Mouse (Mus musculus): Measurements from ENCODE around the gene Bloc1s2. TPM values are rescaled to one million over a fixed set of nuclear protein-coding genes. Genes with fewer than 3 reads are reported as not detected.

The Bloc1s2 gene
- 76.9 TPM for polyA plus RNA-seq (2017; shearing (Covaris generic))

DNA sequence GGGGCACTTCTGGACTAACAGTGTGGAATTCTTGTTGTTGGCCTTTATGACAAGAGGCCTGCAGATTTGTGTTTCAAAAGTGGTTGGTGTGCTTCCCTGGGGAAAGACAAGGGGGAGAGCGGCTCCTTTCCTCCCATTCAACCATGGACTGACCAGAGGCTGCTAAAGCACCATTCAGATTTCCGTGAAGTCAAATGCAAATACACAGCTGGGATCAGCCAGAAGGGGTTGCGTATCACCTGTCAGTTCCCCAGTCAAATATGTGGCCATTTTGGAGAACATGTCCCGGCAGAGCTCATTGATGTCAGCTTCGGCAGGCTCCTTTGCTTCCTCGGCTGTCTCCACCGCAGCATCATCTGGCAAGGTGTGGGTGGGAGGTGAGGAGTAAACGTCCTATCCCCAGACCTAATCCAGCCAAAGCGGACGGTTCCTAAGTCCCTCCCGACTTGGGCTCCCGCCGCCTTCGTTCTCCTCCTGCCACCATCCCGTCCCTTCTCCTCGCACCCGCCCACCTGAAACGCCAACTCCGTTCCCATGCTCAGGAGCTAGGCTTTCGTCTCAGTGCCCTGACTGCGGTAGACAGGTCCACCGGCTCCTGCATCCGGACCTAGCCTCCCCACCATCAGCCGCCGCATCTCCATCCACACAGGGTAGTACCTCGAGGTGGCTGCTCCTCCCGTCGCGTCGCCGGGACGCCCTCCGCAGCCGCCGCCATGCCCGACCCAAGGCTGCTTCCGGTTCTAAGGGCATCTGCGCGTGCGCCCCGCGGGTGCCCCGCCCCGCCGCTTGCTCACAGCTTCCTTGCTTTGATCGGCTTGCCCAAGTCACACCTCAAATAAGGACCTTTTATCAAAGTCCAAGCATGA, at the start of gene Bloc1s2:
Gene Bloc1s2, minus strand, starts transcription at position 745 of the 866 bp plus-strand sequence.

DNA sequence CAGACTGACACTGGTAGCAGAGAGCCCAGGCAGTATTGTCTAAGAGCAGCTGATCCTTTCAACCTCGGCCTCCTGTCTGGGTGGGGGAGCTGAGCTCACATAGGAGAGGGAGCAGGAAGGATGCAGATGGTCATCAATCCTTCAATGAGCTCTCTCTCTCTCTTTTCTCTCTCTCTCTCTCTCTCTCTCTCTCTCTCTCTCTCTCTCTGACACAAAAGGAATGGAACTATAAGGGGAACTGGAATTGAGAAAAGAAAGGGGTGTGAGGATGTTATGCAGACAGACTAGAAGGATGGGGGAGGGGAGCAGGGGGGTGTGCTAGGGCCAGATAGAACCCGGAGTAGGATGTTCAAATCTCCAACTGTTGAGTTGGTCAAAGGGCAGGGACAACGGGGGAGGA, 46.1 kb upstream of the Bloc1s2 start, which contains the start of gene Pkd2l1:
Gene Pkd2l1, minus strand, starts transcription at position 101 of the 400 bp plus-strand sequence.

DNA sequence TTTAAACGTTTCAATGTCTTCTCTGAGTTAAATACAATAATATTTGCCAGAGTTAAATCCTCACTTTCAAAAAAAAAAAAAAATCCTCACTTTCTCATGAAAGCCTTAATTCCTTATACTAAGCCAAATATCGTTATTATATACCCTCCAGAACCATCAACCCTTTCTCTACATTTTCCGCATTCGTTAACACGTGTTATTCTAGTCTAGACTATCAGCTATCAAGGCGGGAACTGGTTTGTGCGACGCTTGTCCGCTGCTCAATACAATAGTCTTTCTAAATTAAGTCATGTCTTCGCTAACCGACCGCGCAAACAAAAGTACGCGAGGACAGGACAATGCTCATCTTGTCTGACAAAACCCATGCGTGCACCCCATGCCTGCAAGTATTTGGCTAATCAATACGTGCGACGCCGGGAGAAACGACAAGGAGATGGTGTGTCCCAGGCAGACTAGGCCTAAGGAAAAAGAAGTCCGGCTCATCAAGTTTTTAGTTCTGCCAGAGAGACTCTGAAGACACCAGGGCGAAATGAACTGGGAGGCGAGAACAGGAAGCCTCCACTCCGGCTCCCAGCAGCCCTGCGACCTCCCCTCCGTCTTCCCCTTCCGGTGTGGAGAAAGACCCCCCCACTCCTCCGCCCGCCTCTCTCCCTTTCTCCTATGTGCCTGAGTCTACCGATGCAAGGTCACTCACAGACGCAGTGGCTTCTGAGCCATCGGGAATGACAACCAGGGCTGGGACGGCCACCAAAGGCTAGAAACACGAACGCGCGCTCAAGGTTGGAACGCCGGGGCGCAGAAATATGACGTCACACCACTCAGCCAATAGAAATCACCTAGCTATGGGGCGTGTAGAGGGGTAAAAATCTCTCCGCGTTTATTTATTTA, 10.9 kb downstream of the Bloc1s2 start, which contains the start of gene Cwf19l1:
Gene Cwf19l1, minus strand, starts transcription at position 805 of the 888 bp plus-strand sequence.

GRCm38 (mm10) chr19:44106831-44107660, 39.2 kb downstream of the Bloc1s2 start, which contains the start of gene Chuk:
Gene Chuk, minus strand, starts transcription at chr19:44107480.

Other genes starting within 250 kb of the Bloc1s2 start
- 7.4 TPM for gene Dnmbp, start 206.3 kb downstream of the Bloc1s2 start, polyA plus RNA-seq (2017; shearing (Covaris generic))
- not detected for gene Cpn1, start 159.9 kb downstream of the Bloc1s2 start, polyA plus RNA-seq (2017; shearing (Covaris generic))
- not detected for gene Cyp2c23, start 117.2 kb downstream of the Bloc1s2 start, polyA plus RNA-seq (2017; shearing (Covaris generic))
- 6.8 TPM for gene Erlin1, start 76.7 kb downstream of the Bloc1s2 start, polyA plus RNA-seq (2017; shearing (Covaris generic))
- gene Chuk, start 39.0 kb downstream of the Bloc1s2 start, polyA plus RNA-seq (2017; shearing (Covaris generic)): 96.2 TPM
- gene Cwf19l1, start 10.6 kb downstream of the Bloc1s2 start, polyA plus RNA-seq (2017; shearing (Covaris generic)): 27.9 TPM
- not detected for gene Pkd2l1, start 46.0 kb upstream of the Bloc1s2 start, polyA plus RNA-seq (2017; shearing (Covaris generic))
- gene Scd3, start 56.8 kb upstream of the Bloc1s2 start, polyA plus RNA-seq (2017; shearing (Covaris generic)): not detected
- gene Scd2, start 147.2 kb upstream of the Bloc1s2 start, polyA plus RNA-seq (2017; shearing (Covaris generic)): 10.5 TPM
- gene Scd4, start 186.6 kb upstream of the Bloc1s2 start, polyA plus RNA-seq (2017; shearing (Covaris generic)): 0.17 TPM

All from naive thymus-derived CD4-positive, alpha-beta T cell, adult 5 months (primary cell).